Mouse (Mus musculus) liver, embryonic 14.5 days (tissue): ENCODE results near the gene Rrp12. TPM values are rescaled to one million over a fixed set of nuclear protein-coding genes. Genes with fewer than 3 reads are reported as not detected.

Source experiments
- ATAC-seq: fragments of 200-750 bp; cut with Nextera tagmentation; 2 replicates; pipeline ENCODE4 v1.8.0; 2017; ENCODE audit warnings: moderate number of reproducible peaks, mild to moderate bottlenecking, moderate library complexity; ENCODE audit not compliant: insufficient read depth
- DNase-seq, 3 experiments: peaks; one replicate each; pipeline ENCODE4 v3.0.0-alpha.2; 2012 to 2013; ENCODE audit warnings: low read depth in 3 of 3, low spot score in 3 of 3
- H3K27ac ChIP-seq: fragments of 300-500 bp; sonication (generic); 2 replicates; pipeline ENCODE4 v1.5.1; 2014; ENCODE audit warnings: moderate library complexity, mild to moderate bottlenecking, control low read depth, inconsistent platforms
- H3K27me3 ChIP-seq: fragments of 300-500 bp; sonication (generic); 2 replicates; pipeline ENCODE4 v1.6.1; 2014; ENCODE audit warnings: mild to moderate bottlenecking, low read length, moderate library complexity; ENCODE audit not compliant: control insufficient read depth, insufficient read depth
- H3K36me3 ChIP-seq: fragments of 300-500 bp; sonication (generic); replicated peaks from 2 replicates; pipeline ENCODE4 v1.6.1; 2014; ENCODE audit warnings: low read depth; ENCODE audit not compliant: control insufficient read depth, insufficient read depth
- H3K4me1 ChIP-seq, 2 experiments: fragments of 200-500 bp in 1 of 2; fragments of 300-500 bp in 1 of 2; sonication (generic) in 1 of 2; replicated peaks; 2 replicates each; pipeline ENCODE4 v1.6.1; 2012 to 2014; ENCODE audit warnings: antibody characterized with exemption in 1 of 2, inconsistent platforms in 1 of 2, low read length in 1 of 2; ENCODE audit not compliant: control insufficient read depth in 2 of 2, insufficient read depth in 2 of 2
- H3K4me2 ChIP-seq: fragments of 300-500 bp; sonication (generic); 2 replicates; pipeline ENCODE4 v1.6.1; 2014; ENCODE audit warnings: low read depth, mild to moderate bottlenecking, control low read depth, moderate library complexity
- H3K4me3 ChIP-seq, 2 experiments: fragments of 200-500 bp in 1 of 2; fragments of 300-500 bp in 1 of 2; sonication (generic) in 1 of 2; 2 replicates each; pipeline ENCODE4 v1.5.1; 2012 to 2014; ENCODE audit warnings: low read depth in 2 of 2, low read length in 2 of 2, mild to moderate bottlenecking in 2 of 2, control low read depth in 1 of 2, inconsistent platforms in 1 of 2, moderate library complexity in 1 of 2; ENCODE audit not compliant: insufficient read depth in 1 of 2
- H3K9ac ChIP-seq: fragments of 300-500 bp; sonication (generic); replicated peaks from 2 replicates; pipeline ENCODE4 v1.6.1; 2014; ENCODE audit warnings: mild to moderate bottlenecking, control low read depth, moderate library complexity
- H3K9me3 ChIP-seq: fragments of 300-500 bp; sonication (generic); 2 replicates; pipeline ENCODE4 v1.6.1; 2016; ENCODE audit warnings: low read length, mixed read lengths; ENCODE audit not compliant: control insufficient read depth
- CTCF ChIP-seq: IDR thresholded peaks from 2 replicates; pipeline ENCODE4 v1.5.1; 2016; ENCODE audit warnings: antibody characterized with exemption, low read depth, control low read depth
- EP300 ChIP-seq: IDR thresholded peaks from 2 replicates; pipeline ENCODE4 v1.6.1; 2016; ENCODE audit warnings: antibody characterized with exemption, low read depth
- WGBS: fragments of 180-500 bp; shearing (Covaris S2); extraction: QIAGEN DNeasy Blood & Tissue Kit; methylation state at CpG from one replicate; pipeline ENCODE4 v1.1.7; 2014; ENCODE audit not compliant: insufficient replicate concordance; 5-methylcytosine and 5-hydroxymethylcytosine counted together
- polyA plus RNA-seq, 2 experiments: library from polyadenylated mRNA; depleted of rRNA in 1 of 2; stranded (reverse) in 1 of 2; unstranded in 1 of 2; fragments of >200 nt; fragmentation: Nextera tagmentation in 1 of 2; extraction: Ambion mirVana in 1 of 2; gene quantifications; 2 replicates each; pipeline versions ENCODE4 v1.2.1 to v1.2.3; 2012 to 2014

The Rrp12 gene
- polyA plus RNA-seq, 2 experiments = 5.0 to 6.0 TPM

DNA sequence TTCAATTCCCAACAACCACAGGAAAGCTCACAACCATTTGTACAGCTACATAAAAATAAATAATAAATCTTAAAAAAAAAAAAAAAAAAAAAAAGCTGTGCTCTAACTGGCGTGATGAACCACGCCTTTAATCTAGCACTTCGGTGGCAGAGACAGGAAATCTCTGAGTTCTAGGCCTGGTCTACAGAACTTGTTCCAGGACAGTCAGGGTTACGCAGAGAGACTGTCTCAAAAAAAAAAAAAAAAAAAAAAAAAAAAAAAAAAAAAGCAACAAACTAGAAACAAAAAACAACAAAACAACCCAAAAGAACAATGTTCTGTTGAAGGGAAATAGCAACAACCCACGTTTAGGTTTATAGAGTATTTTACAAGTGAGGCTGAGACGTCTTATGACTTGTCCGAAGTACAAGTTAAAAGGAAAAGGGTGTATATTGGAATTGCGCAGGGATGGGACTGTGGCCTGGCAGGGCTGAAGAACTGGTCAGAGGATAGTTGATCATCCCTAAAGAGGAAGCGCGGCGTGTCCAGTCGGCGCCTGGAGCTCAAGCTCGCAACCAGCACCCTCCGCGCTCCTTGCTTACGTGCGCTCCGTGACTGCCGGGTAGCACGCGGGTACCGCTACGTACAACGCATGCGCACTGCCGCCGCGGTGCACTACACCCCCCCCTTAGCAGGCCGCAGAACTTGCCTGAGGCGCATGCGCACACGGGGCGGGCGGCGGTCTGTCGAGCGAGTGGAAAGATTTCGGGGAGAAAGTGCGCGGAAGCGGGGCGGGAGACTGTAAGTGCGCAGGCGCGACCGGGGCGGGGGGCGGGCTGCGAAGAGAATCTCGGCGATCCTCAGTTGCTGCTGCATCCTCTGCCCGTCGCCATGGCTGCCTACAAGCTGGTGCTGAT is 15.5 kb upstream of the Rrp12 start, which contains the start of gene Pgam1:
Gene Pgam1 (plus strand): TSS at position 746 of the 896 bp plus-strand sequence.
- DNase-seq = peak; percentile 96 to 98 (median 97)
- H3K4me2 ChIP-seq = peak within 1 kb of the TSS; percentile 87
- H3K9ac ChIP-seq = peak within 1 kb of the TSS; percentile 84
- WGBS = 3% methylated on average over 52 of the region's 54 CpGs
- peak within 1 kb of the TSS; percentile 73 to 79 for H3K4me3 ChIP-seq
- peaks cover 23 to 32% of the 10 kb centered on the region in 2 experiments for H3K4me1 ChIP-seq
- H3K36me3 ChIP-seq = peaks cover 6% of the 10 kb centered on the region
- peak within 1 kb of the TSS; percentile 85 for H3K27ac ChIP-seq
- TF ChIP-seq CTCF (no peak), EP300 (peak; percentile 88)
- peak; percentile 87 for ATAC-seq
- H3K27me3 ChIP-seq = no peaks in the 10 kb centered on the region
- H3K9me3 ChIP-seq = no peaks in the 10 kb centered on the region

- H3K27me3 ChIP-seq = no peaks in the 10 kb centered on the region
- H3K4me3 ChIP-seq = no peak overlapping the region
- ATAC-seq = no peak
- 81% methylated on average over 2 of the region's 2 CpGs for WGBS
- peaks cover 33 to 42% of the 10 kb centered on the region in 2 experiments for H3K4me1 ChIP-seq
- H3K4me2 ChIP-seq = no peak overlapping the region
- H3K27ac ChIP-seq = no peak overlapping the region
- no peak overlapping the region for H3K9ac ChIP-seq
- no peaks in the 10 kb centered on the region for H3K9me3 ChIP-seq
- TF ChIP-seq EP300 (no peak), CTCF (no peak)
- H3K36me3 ChIP-seq = no peaks in the 10 kb centered on the region
- no peak for DNase-seq
These were observed 14.4 kb upstream of the Rrp12 start for GRCm38 (mm10) chr19:41910396-41910795.

- ATAC-seq (no peak), DNase-seq (no peak)
- Histone ChIP-seq H3K36me3 (no peaks in the 10 kb centered on the region), H3K4me1 (peaks cover 34 to 37% of the 10 kb centered on the region in 2 experiments), H3K27ac (no peak overlapping the region), H3K27me3 (no peaks in the 10 kb centered on the region), H3K9ac (no peak overlapping the region), H3K4me3 (no peak overlapping the region), H3K9me3 (no peaks in the 10 kb centered on the region), H3K4me2 (no peak overlapping the region)
- WGBS = 79% methylated on average over 3 of the region's 3 CpGs
- TF ChIP-seq EP300 (no peak), CTCF (no peak)
These were observed 12.8 kb upstream of the Rrp12 start for GRCm38 (mm10) chr19:41908736-41909135.

GRCm38 (mm10) chr19:41907079-41907760 is 11.2 kb upstream of the Rrp12 start:
- peaks cover 23 to 32% of the 10 kb centered on the region in 2 experiments for H3K4me1 ChIP-seq
- peak overlapping the region; percentile 72 for H3K27ac ChIP-seq
- ATAC-seq = peak; percentile 12; the same call in 1 of the 2 replicates
- no peaks in the 10 kb centered on the region for H3K27me3 ChIP-seq
- no peaks in the 10 kb centered on the region for H3K36me3 ChIP-seq
- TF ChIP-seq EP300 (peak; percentile 57), CTCF (no peak)
- WGBS = 28% methylated on average over 8 of the region's 8 CpGs
- H3K9me3 ChIP-seq = no peaks in the 10 kb centered on the region
- H3K4me3 ChIP-seq = no peak overlapping the region
- no peak for DNase-seq
- H3K9ac ChIP-seq = peak overlapping the region; percentile 41
- H3K4me2 ChIP-seq = peak overlapping the region; percentile 56
